Mouse (Mus musculus) embryonic facial prominence, embryonic 14.5 days (tissue): Measurements from ENCODE around the gene Smyd3. TPM values are rescaled to one million over a fixed set of nuclear protein-coding genes. Genes with fewer than 3 reads are reported as not detected.

Source experiments
- ATAC-seq: fragments of 200-750 bp; cut with Nextera tagmentation; 2 replicates; pipeline ENCODE4 v1.8.0; 2017; ENCODE audit warnings: low read depth, moderate number of reproducible peaks, moderate TSS enrichment
- DNase-seq: peaks from one replicate; pipeline ENCODE4 v3.0.0-alpha.2; 2015; ENCODE audit warnings: low spot score
- H3K27ac ChIP-seq: fragments of 300-500 bp; sonication (generic); replicated peaks from 2 replicates; pipeline ENCODE4 v1.5.1; 2014; ENCODE audit warnings: low read depth, mild to moderate bottlenecking, low read length, moderate library complexity
- H3K27me3 ChIP-seq: fragments of 300-500 bp; sonication (generic); replicated peaks from 2 replicates; pipeline ENCODE4 v1.6.1; 2014; ENCODE audit warnings: low read length; ENCODE audit not compliant: control insufficient read depth, insufficient read depth
- H3K36me3 ChIP-seq: fragments of 300-500 bp; sonication (generic); 2 replicates; pipeline ENCODE4 v1.6.1; 2014; ENCODE audit warnings: low read length, mixed read lengths; ENCODE audit not compliant: control insufficient read depth, insufficient read depth
- H3K4me1 ChIP-seq: fragments of 300-500 bp; sonication (generic); 2 replicates; pipeline ENCODE4 v1.6.1; 2014; ENCODE audit warnings: antibody characterized with exemption, low read length; ENCODE audit not compliant: control insufficient read depth, insufficient read depth
- H3K4me2 ChIP-seq: fragments of 300-500 bp; sonication (generic); 2 replicates; pipeline ENCODE4 v1.6.1; 2014; ENCODE audit warnings: low read depth, mild to moderate bottlenecking, low read length, moderate library complexity, mixed read lengths
- H3K4me3 ChIP-seq: fragments of 300-500 bp; sonication (generic); 2 replicates; pipeline ENCODE4 v1.5.1; 2014; ENCODE audit warnings: low read depth, mild to moderate bottlenecking, low read length
- H3K9ac ChIP-seq: fragments of 300-500 bp; sonication (generic); 2 replicates; pipeline ENCODE4 v1.6.1; 2014; ENCODE audit warnings: low read depth, mild to moderate bottlenecking, low read length, moderate library complexity, mixed read lengths
- H3K9me3 ChIP-seq: fragments of 300-500 bp; sonication (generic); 2 replicates; pipeline ENCODE4 v1.6.1; 2016; ENCODE audit warnings: low read length; ENCODE audit not compliant: control insufficient read depth
- WGBS: fragments of 180-500 bp; shearing (Covaris S2); extraction: QIAGEN DNeasy Blood & Tissue Kit; methylation state at CpG from one replicate; pipeline ENCODE4 v1.1.7; 2014; 5-methylcytosine and 5-hydroxymethylcytosine counted together
- polyA plus RNA-seq: library from polyadenylated mRNA; unstranded; fragments of >200 nt; fragmentation: Nextera tagmentation; extraction: Ambion mirVana; gene quantifications from 2 replicates; pipeline ENCODE4 v1.2.1, GENCODE M21; 2014

Smyd3 gene
- polyA plus RNA-seq, 1 experiment from 2014 or later: 16.7 TPM

DNA sequence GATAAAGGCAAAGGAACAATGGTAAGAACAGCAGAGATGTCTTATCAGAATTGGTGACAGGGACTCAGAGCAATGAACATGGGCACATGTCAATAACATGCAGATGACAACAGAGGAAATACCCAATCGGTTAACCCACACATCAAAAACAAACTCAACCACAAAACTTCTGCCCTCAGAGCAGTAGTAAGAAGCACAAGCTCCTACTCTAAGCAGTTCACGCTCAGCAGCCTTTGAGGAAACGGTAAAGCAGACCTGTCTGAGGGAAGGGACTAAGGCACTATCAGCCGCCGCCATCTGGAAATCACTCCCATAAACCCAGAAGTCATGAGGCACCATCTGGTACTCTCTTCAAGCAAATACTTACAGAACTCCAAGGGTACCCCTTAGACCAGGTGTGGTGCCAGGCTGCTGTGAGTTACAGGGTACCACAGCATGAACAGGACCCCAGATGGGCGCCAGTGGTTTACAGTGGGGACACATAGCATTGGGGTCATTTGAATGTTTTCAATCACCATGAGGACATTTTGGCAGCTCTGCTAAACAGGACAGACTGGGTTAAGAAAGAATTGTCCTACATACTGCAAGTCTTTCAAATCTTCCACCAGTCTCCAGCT lies 277.1 kb downstream of the Smyd3 start:
- Histone ChIP-seq H3K4me1 (no peaks in the 10 kb centered on the region), H3K9ac (no peak overlapping the region), H3K4me3 (no peak overlapping the region), H3K27ac (no peak overlapping the region), H3K4me2 (no peak overlapping the region), H3K36me3 (no peaks in the 10 kb centered on the region), H3K9me3 (no peaks in the 10 kb centered on the region), H3K27me3 (no peaks in the 10 kb centered on the region)
- no peak for ATAC-seq
- WGBS: 68% methylated on average over 6 of the region's 6 CpGs
- DNase-seq: no peak

DNA sequence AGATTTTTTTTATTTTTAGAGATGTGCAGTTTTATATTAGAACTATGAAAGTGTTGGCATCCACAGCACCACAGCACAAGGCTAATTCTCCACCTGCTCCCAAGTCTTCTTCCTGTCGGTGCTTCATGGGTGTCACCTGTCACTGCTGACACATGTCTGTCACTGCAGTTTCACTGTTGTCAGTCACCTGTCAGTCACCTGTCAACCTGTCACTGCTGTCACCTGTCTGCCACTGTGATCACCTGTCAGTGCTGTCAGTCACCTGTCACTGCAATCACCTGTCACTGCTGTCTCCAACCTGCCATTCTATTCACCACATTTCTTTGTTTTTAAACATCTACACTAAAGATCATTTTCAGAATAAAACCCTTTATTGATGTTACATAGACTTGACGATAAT lies 279.2 kb downstream of the Smyd3 start:
- no peak for ATAC-seq
- Histone ChIP-seq H3K9ac (no peak overlapping the region), H3K27ac (no peak overlapping the region), H3K27me3 (no peaks in the 10 kb centered on the region), H3K9me3 (no peaks in the 10 kb centered on the region), H3K4me1 (no peaks in the 10 kb centered on the region), H3K4me3 (no peak overlapping the region), H3K4me2 (no peak overlapping the region), H3K36me3 (no peaks in the 10 kb centered on the region)
- 74% methylated on average over 2 of the region's 2 CpGs for WGBS
- no peak for DNase-seq

DNA sequence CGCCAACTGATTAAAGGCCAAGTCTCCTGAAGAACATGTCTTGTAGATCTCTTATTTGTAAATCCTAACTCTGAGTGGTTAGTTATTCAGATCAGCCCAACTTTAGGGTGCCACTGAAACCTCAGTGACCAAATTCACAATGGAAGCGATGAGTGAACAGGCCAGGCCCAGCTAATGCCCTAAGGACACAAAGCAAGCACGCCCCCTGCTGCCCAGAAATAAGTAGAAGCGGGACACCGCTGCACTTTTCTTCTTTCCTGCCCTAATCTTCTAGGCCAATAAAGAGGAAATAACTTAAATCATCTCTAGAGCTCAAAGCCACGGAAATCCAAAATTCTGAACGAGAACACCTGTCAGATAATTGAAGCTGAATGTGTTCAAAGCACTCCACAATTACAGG lies 279.9 kb downstream of the Smyd3 start:
- ATAC-seq: no peak
- Histone ChIP-seq H3K4me1 (no peaks in the 10 kb centered on the region), H3K36me3 (no peaks in the 10 kb centered on the region), H3K4me3 (no peak overlapping the region), H3K27me3 (no peaks in the 10 kb centered on the region), H3K9ac (no peak overlapping the region), H3K4me2 (no peak overlapping the region), H3K27ac (no peak overlapping the region), H3K9me3 (no peaks in the 10 kb centered on the region)
- WGBS: 48% methylated on average over 7 of the region's 7 CpGs
- no peak for DNase-seq

DNA sequence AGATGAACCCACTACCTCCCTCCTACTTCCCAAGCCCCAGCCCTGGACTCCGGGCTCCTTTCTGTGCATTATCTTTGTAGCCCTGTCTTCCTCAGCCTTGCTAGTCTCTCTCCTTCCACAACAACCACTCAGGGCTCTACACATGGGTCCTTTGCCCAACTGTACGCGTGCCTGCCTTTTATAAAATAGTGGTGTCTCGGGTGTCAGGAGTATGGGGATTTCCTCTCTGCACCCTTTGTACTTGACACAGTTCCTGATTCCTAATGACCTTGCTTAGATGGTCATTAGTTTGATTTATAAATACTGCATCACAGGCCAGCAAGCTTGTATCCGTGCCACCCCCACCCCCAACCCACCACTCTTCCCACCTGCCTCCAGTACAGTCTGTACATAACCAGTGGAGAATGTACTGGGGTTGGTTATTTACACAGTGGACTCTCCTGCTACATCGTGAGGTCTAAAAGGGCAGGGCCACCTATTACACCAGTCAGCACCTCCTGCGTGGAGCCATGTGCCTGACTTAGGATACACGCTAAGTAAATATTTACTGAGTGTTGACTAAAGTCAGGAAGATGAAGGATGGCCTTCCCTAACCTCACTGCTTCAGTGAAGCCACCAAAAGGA lies 281.5 kb downstream of the Smyd3 start:
- Histone ChIP-seq H3K36me3 (no peaks in the 10 kb centered on the region), H3K4me1 (no peaks in the 10 kb centered on the region), H3K4me2 (no peak overlapping the region), H3K9me3 (no peaks in the 10 kb centered on the region), H3K27ac (no peak overlapping the region), H3K4me3 (no peak overlapping the region), H3K9ac (no peak overlapping the region), H3K27me3 (no peaks in the 10 kb centered on the region)
- DNase-seq (no peak), ATAC-seq (no peak)
- WGBS: 79% methylated on average over 8 of the region's 8 CpGs

DNA sequence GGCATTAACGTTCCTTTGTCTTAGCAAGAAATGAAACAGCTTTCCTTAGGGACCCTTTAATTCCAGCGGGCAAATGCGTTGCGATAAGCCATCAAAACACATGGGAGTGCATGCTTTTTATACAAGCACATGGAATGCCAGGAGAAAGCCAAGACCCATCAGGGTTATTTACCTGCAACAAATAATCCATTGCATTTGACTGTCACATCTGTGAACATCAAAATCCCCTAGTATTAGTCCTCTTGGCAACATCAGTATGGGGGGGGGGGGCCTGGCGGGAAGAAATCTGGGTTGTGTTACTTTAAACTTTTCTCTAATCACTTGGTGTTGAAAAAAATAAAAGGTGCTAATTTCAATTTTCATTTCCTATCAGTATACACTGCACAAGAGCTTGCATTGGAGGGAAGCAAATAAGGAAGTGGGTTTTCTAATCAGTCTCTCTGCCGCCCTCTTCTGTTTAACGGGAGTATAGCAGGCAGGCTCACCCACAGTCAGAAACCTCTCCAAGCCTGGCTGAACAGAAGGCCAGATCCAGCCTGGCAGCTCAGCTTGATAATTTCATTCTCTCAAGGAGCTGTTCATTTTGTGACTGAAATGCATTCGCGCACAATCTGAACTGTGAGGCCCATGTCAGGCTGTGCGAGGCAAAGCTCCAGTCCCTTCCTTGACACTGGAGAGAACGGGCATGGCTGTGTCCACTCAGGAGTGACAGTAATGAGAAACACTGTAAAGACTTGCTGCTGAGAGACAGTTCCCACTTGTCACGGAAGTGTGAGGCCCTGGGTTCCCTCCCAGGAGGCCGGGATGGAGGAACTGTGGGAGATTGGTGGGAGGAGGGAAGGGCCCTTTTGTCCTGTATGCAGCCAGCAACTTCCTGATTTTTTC lies 285.8 kb downstream of the Smyd3 start:
- Histone ChIP-seq H3K9me3 (no peaks in the 10 kb centered on the region), H3K4me3 (no peak overlapping the region), H3K9ac (peak overlapping the region; percentile 41; the same call in 1 of the 2 replicates), H3K4me2 (no peak overlapping the region), H3K4me1 (peaks cover 5% of the 10 kb centered on the region; the same call in 1 of the 2 replicates), H3K36me3 (no peaks in the 10 kb centered on the region), H3K27me3 (no peaks in the 10 kb centered on the region), H3K27ac (0 out of 2 replicates have a peak overlapping the region, but pooled peaks have one; percentile 24)
- peak; percentile 82 for DNase-seq
- ATAC-seq: peak; percentile 79
- WGBS: 29% methylated on average over 13 of the region's 13 CpGs

DNA sequence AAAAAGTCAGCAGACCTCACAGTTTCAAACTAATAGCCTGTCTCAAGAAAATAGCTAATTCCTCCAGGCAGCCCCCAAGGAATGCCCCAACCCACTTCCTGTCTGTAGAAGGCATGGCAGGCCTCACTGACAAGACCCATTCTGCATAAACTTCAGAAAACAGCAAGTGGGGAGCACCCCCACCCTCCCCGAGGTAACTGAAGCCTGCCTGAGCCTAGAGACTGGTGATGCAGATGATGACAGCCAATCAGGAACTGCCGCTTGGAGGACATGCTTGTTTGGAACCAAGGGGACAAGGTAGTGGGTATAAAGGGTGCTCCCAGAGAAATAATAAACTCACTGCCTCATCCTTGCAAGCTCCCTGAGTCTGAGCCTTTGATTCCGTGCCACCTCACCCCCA lies 288.3 kb downstream of the Smyd3 start:
- H3K4me2 ChIP-seq: no peak overlapping the region
- no peak overlapping the region for H3K4me3 ChIP-seq
- H3K27me3 ChIP-seq: no peaks in the 10 kb centered on the region
- 74% methylated on average over 3 of the region's 3 CpGs for WGBS
- peaks cover 5% of the 10 kb centered on the region; the same call in 1 of the 2 replicates for H3K4me1 ChIP-seq
- H3K36me3 ChIP-seq: no peaks in the 10 kb centered on the region
- no peak overlapping the region for H3K27ac ChIP-seq
- ATAC-seq (no peak), DNase-seq (no peak)
- H3K9ac ChIP-seq: no peak overlapping the region
- H3K9me3 ChIP-seq: no peaks in the 10 kb centered on the region

DNA sequence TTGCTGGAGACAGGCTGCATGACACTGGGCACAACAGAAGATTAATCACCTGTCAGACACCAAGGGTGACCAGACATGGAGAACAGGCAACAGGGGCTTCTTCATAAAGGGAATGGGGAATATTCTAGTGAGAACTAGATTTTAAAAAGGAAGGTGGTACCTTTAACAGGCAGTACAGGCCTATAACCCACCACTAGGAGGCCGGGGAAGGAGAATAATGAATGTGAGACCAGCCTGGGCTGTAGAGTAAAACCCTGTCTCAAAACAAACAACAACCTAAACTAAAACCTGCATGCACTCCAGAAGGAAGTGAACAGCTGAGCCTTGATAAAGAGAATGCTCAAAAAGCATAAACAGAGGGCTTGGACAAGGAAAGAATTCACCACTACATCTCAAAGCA lies 297.6 kb downstream of the Smyd3 start:
- no peak overlapping the region for H3K4me3 ChIP-seq
- no peaks in the 10 kb centered on the region for H3K27me3 ChIP-seq
- 40% methylated on average over 1 of the region's 1 CpGs for WGBS
- DNase-seq (no peak), ATAC-seq (no peak)
- H3K9ac ChIP-seq: no peak overlapping the region
- H3K4me1 ChIP-seq: 0 out of 2 replicates have a peak, but pooled peaks cover 5% of the 10 kb centered on the region
- H3K27ac ChIP-seq: no peak overlapping the region
- no peak overlapping the region for H3K4me2 ChIP-seq
- H3K9me3 ChIP-seq: no peaks in the 10 kb centered on the region
- no peaks in the 10 kb centered on the region for H3K36me3 ChIP-seq

DNA sequence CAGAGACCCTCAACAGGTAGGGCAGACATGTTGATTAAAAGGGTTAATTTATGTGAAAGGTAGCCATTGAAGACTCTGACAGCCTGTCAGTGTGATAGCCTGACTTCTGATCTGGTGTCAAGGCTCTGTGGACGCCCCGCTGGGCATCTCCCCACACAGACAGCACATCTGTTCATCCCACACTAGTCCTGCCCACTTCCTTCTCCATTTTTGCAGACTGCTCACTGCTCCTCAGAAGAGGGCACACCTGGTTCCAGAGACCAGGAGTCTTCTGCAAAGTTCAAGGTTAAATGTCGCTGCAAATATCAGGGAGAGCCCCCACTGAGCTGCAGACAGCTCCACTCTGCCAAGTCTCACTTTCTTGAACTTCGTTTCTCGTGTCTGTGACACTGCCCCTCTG lies 299.8 kb downstream of the Smyd3 start:
- H3K27me3 ChIP-seq: no peaks in the 10 kb centered on the region
- no peaks in the 10 kb centered on the region for H3K9me3 ChIP-seq
- no peak overlapping the region for H3K4me2 ChIP-seq
- no peak overlapping the region for H3K27ac ChIP-seq
- no peaks in the 10 kb centered on the region for H3K36me3 ChIP-seq
- 0 out of 2 replicates have a peak, but pooled peaks cover 8% of the 10 kb centered on the region for H3K4me1 ChIP-seq
- ATAC-seq (no peak), DNase-seq (no peak)
- no peak overlapping the region for H3K9ac ChIP-seq
- no peak overlapping the region for H3K4me3 ChIP-seq
- WGBS: 63% methylated on average over 5 of the region's 5 CpGs
